Mouse (Mus musculus): Measurements from ENCODE around the gene Os9. TPM values are rescaled to one million over a fixed set of nuclear protein-coding genes. Genes with fewer than 3 reads are reported as not detected.

Os9 gene
- total RNA-seq, 2 experiments from 2014 or later, result 106 to 112 TPM

GRCm38 (mm10) chr10:127058161-127058560 lies 62.8 kb downstream of the Os9 start:
- peak; percentile 73 to 79 for DNase-seq (ENCODE audit: low spot score in 2 of 2)
- intact Hi-C loops (cut with DNase I), result no loop called here

- intact Hi-C loops (cut with DNase I), result no loop called here
- DNase-seq (ENCODE audit: low spot score in 2 of 2), result no peak
Measured at GRCm38 (mm10) chr10:127056490-127056889, 64.4 kb downstream of the Os9 start.

- intact Hi-C loops (cut with DNase I), result no loop called here
- no peak for DNase-seq (ENCODE audit: low spot score in 2 of 2)
Measured at GRCm38 (mm10) chr10:127055406-127055805, 65.5 kb downstream of the Os9 start.

- DNase-seq (ENCODE audit: low spot score in 2 of 2), result no peak
- intact Hi-C loops (cut with DNase I), result no loop called here
Measured at GRCm38 (mm10) chr10:127054646-127055045, 66.3 kb downstream of the Os9 start.

- no peak for DNase-seq (ENCODE audit: low spot score in 2 of 2)
- intact Hi-C loops (cut with DNase I), result no loop called here
Measured at GRCm38 (mm10) chr10:127050119-127050474, 70.8 kb downstream of the Os9 start.

GRCm38 (mm10) chr10:127049395-127050118 lies 71.4 kb downstream of the Os9 start:
- intact Hi-C loops (cut with DNase I), result no loop called here
- DNase-seq (ENCODE audit: low spot score in 2 of 2), result no peak

- intact Hi-C loops (cut with DNase I), result no loop called here
- DNase-seq (ENCODE audit: low spot score in 2 of 2), result peak in 1 of 2 experiments; percentile 33
Measured at GRCm38 (mm10) chr10:127048608-127049394, 72.1 kb downstream of the Os9 start.

GRCm38 (mm10) chr10:127047954-127048353 lies 73.0 kb downstream of the Os9 start, which contains the start of gene Cyp27b1:
Cyp27b1 (plus strand) TSS chr10:127048250.
- DNase-seq (ENCODE audit: low spot score in 2 of 2), result no peak
- intact Hi-C loops (cut with DNase I), result no loop called here

Other genes starting within 250 kb of the Os9 start
- 1 to 10 TPM; 9.2 to 9.7 TPM for gene Atp23, start 219.8 kb downstream of the Os9 start, total RNA-seq (2021)
- gene Ctdsp2, start 142.4 kb downstream of the Os9 start, total RNA-seq (2021), result 10 to 100 TPM; 69.2 to 80.7 TPM
- under 1 TPM in 1 of 2 experiments, not detected in 1; 0.25 TPM for gene Avil, start 120.4 kb downstream of the Os9 start, total RNA-seq (2021)
- 10 to 100 TPM; 30.1 to 37.1 TPM for gene Tsfm, start 90.3 kb downstream of the Os9 start, total RNA-seq (2021)
- gene Mettl1, start 79.7 kb downstream of the Os9 start, total RNA-seq (2021), result 1 to 10 TPM; 8.7 to 9.7 TPM
- gene Eef1akmt3, start 79.6 kb downstream of the Os9 start, total RNA-seq (2021), result under 1 TPM; 0.16 to 0.25 TPM
- gene Cyp27b1, start 72.9 kb downstream of the Os9 start, total RNA-seq (2021), result 1 to 10 TPM in 1 of 2 experiments, under 1 TPM in 1; 0.57 to 1.1 TPM
- 10 to 100 TPM; 21.7 to 21.8 TPM for gene March9, start 60.9 kb downstream of the Os9 start, total RNA-seq (2021)
- 10 to 100 TPM; 84.9 to 86.2 TPM for gene Cdk4, start 57.6 kb downstream of the Os9 start, total RNA-seq (2021)
- gene Tspan31, start 50.9 kb downstream of the Os9 start, total RNA-seq (2021), result 10 to 100 TPM; 65.5 to 71.5 TPM
- 100 to 1,000 TPM; 678 to 689 TPM for gene Agap2, start 45.8 kb downstream of the Os9 start, total RNA-seq (2021)
- 100 to 1,000 TPM; 111 to 116 TPM for gene B4galnt1, start 44.1 kb upstream of the Os9 start, total RNA-seq (2021)
- 1 to 10 TPM; 2.4 to 4.1 TPM for gene Slc26a10, start 59.5 kb upstream of the Os9 start, total RNA-seq (2021)
- gene Arhgef25, start 69.0 kb upstream of the Os9 start, total RNA-seq (2021), result 100 to 1,000 TPM; 142 to 156 TPM
- 100 to 1,000 TPM; 210 TPM for gene Dtx3, start 74.6 kb upstream of the Os9 start, total RNA-seq (2021)
- gene Pip4k2c, start 90.5 kb upstream of the Os9 start, total RNA-seq (2021), result 10 to 100 TPM; 95.2 to 95.6 TPM
- gene Kif5a, start 142.2 kb upstream of the Os9 start, total RNA-seq (2021), result 100 to 1,000 TPM; 934 to 952 TPM
- gene Dctn2, start 145.2 kb upstream of the Os9 start, total RNA-seq (2021), result 100 to 1,000 TPM; 262 to 278 TPM
- 10 to 100 TPM; 32.2 to 38.9 TPM for gene Mbd6, start 167.9 kb upstream of the Os9 start, total RNA-seq (2021)
- 10 to 100 TPM; 56.0 to 57.1 TPM for gene Mars, start 190.7 kb upstream of the Os9 start, total RNA-seq (2021)
- 1 to 10 TPM in 1 of 2 experiments, under 1 TPM in 1; 0.99 to 1.1 TPM for gene Arhgap9, start 200.8 kb upstream of the Os9 start, total RNA-seq (2021)
- gene Gli1, start 220.8 kb upstream of the Os9 start, total RNA-seq (2021), result 1 to 10 TPM; 2.2 to 2.3 TPM
- under 1 TPM; 0.11 to 0.18 TPM for gene Inhbe, start 233.3 kb upstream of the Os9 start, total RNA-seq (2021)
- not detected for gene Inhbc, start 249.3 kb upstream of the Os9 start, total RNA-seq (2021)